Mouse (Mus musculus) limb, embryonic 13.5 days (tissue): ENCODE measurements around the gene Sox8. TPM values are rescaled to one million over a fixed set of nuclear protein-coding genes. Genes with fewer than 3 reads are reported as not detected.

Experiments used
- ATAC-seq: fragments of 200-750 bp; cut with Nextera tagmentation; 2 replicates; pipeline ENCODE4 v1.8.0; 2017; ENCODE audit warnings: low read depth, moderate number of reproducible peaks, moderate TSS enrichment; ENCODE audit not compliant: low FRiP score
- H3K27ac ChIP-seq: fragments of 300-500 bp; sonication (generic); 2 replicates; pipeline ENCODE4 v1.5.1; 2015; ENCODE audit warnings: inconsistent platforms, mild to moderate bottlenecking, moderate library complexity
- H3K27me3 ChIP-seq: fragments of 300-500 bp; sonication (generic); 2 replicates; pipeline ENCODE4 v1.6.1; 2015; ENCODE audit warnings: mild to moderate bottlenecking, inconsistent platforms
- H3K36me3 ChIP-seq: fragments of 300-500 bp; sonication (generic); 2 replicates; pipeline ENCODE4 v1.6.1; 2015; ENCODE audit warnings: inconsistent platforms, mild to moderate bottlenecking, moderate library complexity
- H3K4me1 ChIP-seq: fragments of 300-500 bp; sonication (generic); 2 replicates; pipeline ENCODE4 v1.6.1; 2015; ENCODE audit warnings: inconsistent platforms
- H3K4me2 ChIP-seq: fragments of 300-500 bp; sonication (generic); replicated peaks from 2 replicates; pipeline ENCODE4 v1.6.1; 2015; ENCODE audit warnings: inconsistent platforms, mild to moderate bottlenecking, moderate library complexity
- H3K4me3 ChIP-seq: fragments of 300-500 bp; sonication (generic); 2 replicates; pipeline ENCODE4 v1.5.1; 2015; ENCODE audit warnings: moderate library complexity, mild to moderate bottlenecking, inconsistent platforms
- H3K9ac ChIP-seq: fragments of 300-500 bp; sonication (generic); 2 replicates; pipeline ENCODE4 v1.6.1; 2015; ENCODE audit warnings: mild to moderate bottlenecking, inconsistent platforms
- H3K9me3 ChIP-seq: fragments of 300-500 bp; sonication (generic); 2 replicates; pipeline ENCODE4 v1.6.1; 2016; ENCODE audit warnings: inconsistent platforms
- WGBS: fragments of 180-500 bp; shearing (Covaris S2); methylation state at CpG from one replicate; pipeline ENCODE4 v1.1.7; 2015; 5-methylcytosine and 5-hydroxymethylcytosine counted together
- polyA plus RNA-seq: library from polyadenylated mRNA; unstranded; fragments of >200 nt; fragmentation: Nextera tagmentation; extraction: Ambion mirVana; gene quantifications from 2 replicates; pipeline ENCODE4 v1.2.1, GENCODE M21; 2015

The Sox8 gene
- polyA plus RNA-seq, 1 experiment from 2014 or later, result 16.5 TPM

DNA sequence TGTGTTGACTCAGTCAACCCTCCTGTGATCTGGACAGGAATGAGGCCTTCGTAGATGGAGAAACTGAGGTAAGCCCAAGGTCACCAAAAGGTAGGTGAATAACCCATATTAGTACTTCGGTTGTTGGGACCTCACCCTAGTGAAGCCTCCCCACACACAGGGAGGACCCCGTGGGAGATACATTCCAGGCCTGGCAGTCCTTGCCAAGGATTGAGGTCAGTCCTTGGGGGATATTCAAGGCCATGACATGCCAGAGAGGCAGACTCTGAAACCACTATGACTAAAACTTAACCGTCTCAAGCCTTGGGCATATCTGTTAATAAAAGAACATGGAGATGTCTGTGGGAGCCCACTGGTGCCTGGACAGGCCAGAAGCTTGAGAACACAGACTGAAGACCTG lies 28.7 kb downstream of the Sox8 start:
- Histone ChIP-seq H3K27me3 (no peaks in the 10 kb centered on the region), H3K4me3 (no peak overlapping the region), H3K4me1 (peaks cover 8% of the 10 kb centered on the region; the same call in 1 of the 2 replicates), H3K4me2 (no peak overlapping the region), H3K9me3 (no peaks in the 10 kb centered on the region), H3K9ac (no peak overlapping the region), H3K36me3 (no peaks in the 10 kb centered on the region), H3K27ac (no peak overlapping the region)
- ATAC-seq, result no peak
- 87% methylated on average over 4 of the region's 4 CpGs for WGBS

DNA sequence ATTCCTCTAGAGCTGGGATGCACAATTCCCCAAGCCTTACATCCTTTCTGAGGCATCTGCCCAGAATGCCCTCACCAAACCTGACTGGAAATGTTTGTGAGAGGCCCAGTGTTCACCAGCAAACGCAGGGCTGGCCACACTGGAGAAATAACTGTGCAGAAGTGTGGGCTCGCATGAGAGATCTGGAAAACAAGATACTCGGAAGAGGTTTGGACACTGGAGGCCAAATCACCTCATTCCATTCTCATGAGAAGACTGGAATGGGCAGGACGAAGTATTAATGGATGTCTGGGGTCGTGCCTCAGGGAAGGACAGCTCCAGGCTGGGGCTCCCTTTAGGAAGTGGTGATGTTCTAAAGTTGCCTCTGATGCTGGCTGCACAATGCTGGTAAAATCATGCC lies 29.8 kb downstream of the Sox8 start:
- Histone ChIP-seq H3K9me3 (no peaks in the 10 kb centered on the region), H3K27me3 (no peaks in the 10 kb centered on the region), H3K36me3 (no peaks in the 10 kb centered on the region), H3K4me1 (peaks cover 8% of the 10 kb centered on the region; the same call in 1 of the 2 replicates), H3K9ac (no peak overlapping the region), H3K4me2 (no peak overlapping the region), H3K4me3 (no peak overlapping the region), H3K27ac (no peak overlapping the region)
- 78% methylated on average over 5 of the region's 5 CpGs for WGBS
- ATAC-seq, result no peak

DNA sequence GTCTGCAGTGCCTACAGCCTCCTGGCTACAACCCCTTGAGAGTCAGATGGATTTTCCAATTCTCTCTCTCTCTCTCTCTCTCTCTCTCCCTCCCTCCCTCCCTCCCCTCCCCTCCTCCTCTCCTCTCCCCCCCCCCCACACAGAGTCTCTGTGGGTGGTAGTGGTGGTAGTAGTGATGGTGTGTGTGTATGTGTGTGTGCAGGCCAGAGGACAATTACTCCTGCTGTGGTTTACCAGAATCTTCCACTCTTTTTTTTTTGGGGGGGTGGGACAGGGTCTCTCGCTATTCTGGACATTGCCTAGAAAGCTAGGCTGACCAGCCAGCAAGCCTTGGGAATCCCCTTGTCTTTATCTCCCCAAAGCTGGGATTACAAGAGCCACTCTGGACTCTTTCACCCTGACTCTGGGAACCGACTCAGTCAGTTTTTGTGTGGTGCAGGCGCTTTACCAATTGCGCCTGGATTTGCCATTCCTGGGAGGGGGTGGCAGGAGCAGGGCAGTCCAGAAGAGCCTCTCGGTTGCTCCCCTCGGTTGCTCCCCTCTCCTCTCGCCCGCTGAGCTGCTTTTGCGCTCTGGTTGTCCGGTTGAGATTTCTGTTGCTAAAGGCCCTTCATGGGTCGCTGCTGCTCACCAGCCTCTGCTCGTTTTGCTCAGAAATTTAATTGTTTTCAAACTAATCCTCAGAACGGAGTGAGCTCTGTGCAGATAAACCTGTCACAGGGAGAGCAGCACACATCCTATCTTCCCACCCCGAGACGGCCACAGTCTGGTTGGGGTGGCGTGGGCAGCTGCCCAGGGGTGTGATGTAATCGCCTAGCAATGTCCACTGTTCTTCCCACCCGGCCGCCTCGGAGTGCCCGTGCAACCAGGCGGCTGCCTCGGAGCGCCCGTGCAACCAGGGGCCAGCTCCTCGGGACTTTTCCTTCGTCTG lies 31.3 kb downstream of the Sox8 start:
- H3K9me3 ChIP-seq, result no peaks in the 10 kb centered on the region
- H3K9ac ChIP-seq, result no peak overlapping the region
- peaks cover 8% of the 10 kb centered on the region; the same call in 1 of the 2 replicates for H3K4me1 ChIP-seq
- no peak overlapping the region for H3K27ac ChIP-seq
- no peaks in the 10 kb centered on the region for H3K36me3 ChIP-seq
- H3K4me2 ChIP-seq, result no peak overlapping the region; the same call in 1 of the 2 replicates
- ATAC-seq, result peak; percentile 32; the same call in 1 of the 2 replicates
- H3K4me3 ChIP-seq, result no peak overlapping the region
- WGBS, result 56% methylated on average over 27 of the region's 27 CpGs
- no peaks in the 10 kb centered on the region for H3K27me3 ChIP-seq

DNA sequence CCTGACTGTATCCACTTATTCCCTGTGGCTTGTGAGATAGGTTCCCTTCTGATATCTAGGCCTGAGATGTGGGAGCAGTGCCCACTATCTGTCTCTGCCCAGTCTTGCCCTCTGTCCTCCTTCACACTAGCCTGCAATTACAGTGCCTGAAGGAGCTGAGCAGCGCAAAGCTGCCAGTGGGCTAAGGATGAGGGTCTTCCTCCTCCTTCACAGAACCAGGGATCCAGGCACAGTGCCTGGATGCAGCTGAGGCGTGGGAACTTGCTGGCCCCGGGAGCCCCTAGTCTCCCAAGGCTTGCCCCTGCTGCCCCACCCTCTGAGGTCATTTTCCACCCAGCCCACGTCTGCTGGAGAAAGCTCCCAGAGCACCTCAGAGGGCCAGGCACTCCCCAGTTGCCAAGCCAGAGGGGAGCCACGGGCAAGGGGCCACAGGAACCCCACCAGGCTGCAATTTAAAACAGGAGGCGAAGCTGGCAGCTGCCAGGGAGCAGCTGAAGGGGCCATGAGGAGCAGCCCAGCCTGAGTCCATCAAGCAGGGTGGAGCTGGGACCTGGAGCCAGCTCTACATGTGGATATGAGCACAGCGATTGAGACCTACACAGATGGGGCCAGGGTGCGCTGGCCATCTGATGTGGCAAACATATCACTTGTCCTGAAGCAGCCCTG lies 40.0 kb downstream of the Sox8 start:
- H3K4me1 ChIP-seq, result no peaks in the 10 kb centered on the region
- no peak for ATAC-seq
- H3K4me2 ChIP-seq, result no peak overlapping the region
- H3K27me3 ChIP-seq, result no peaks in the 10 kb centered on the region; the same call in 1 of the 2 replicates
- no peak overlapping the region for H3K4me3 ChIP-seq
- H3K9ac ChIP-seq, result no peak overlapping the region
- H3K9me3 ChIP-seq, result no peaks in the 10 kb centered on the region
- no peak overlapping the region for H3K27ac ChIP-seq
- WGBS, result 61% methylated on average over 8 of the region's 8 CpGs
- no peaks in the 10 kb centered on the region for H3K36me3 ChIP-seq

DNA sequence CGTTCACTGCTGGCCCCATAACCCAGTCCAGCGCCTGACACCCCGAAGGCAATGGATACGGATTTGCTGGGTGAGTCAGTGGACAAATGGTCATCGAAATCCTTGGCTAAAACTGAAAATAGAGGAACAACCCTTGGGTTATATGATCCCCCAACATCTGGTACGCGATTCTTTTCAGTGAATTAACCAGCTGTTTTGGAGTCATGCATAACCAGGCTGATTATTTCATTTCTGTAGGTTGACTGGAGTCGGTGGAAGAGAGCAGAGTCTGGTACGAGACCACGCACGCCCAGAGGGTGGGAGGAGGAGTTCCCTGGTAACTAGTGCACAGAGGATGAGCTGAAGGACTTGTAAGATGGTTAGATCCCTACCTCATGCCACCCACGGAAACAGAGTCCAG lies 48.4 kb downstream of the Sox8 start:
- H3K9ac ChIP-seq, result no peak overlapping the region
- 0 out of 2 replicates have a peak overlapping the region, but pooled peaks have one; percentile 22 for H3K27ac ChIP-seq
- no peak overlapping the region for H3K4me2 ChIP-seq
- 64% methylated on average over 12 of the region's 12 CpGs for WGBS
- H3K4me1 ChIP-seq, result peaks cover 17% of the 10 kb centered on the region
- no peaks in the 10 kb centered on the region for H3K27me3 ChIP-seq
- H3K36me3 ChIP-seq, result no peaks in the 10 kb centered on the region
- H3K4me3 ChIP-seq, result no peak overlapping the region
- no peak for ATAC-seq
- H3K9me3 ChIP-seq, result no peaks in the 10 kb centered on the region

DNA sequence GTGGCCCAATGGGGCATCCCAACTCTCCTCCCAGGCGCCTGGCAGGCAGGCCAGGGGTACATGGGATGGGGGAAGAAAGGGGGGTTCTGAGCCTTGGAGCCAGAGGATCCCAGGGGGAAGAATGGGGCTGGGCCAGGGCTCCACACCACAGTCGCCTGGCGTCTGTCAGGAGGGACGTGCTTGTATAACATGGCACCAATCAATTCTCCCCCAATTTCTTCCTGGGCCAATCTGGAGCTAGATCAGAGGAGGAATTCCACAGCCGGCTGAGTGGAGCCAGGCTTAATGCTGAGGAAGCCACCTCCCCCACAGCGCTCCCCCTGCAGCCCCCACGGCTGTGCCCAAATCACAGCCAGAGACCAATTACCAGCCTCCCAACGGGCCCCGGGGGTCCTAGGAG lies 50.0 kb downstream of the Sox8 start:
- Histone ChIP-seq H3K9me3 (no peaks in the 10 kb centered on the region), H3K9ac (peak overlapping the region; percentile 36), H3K4me2 (no peak overlapping the region), H3K4me3 (no peak overlapping the region), H3K36me3 (no peaks in the 10 kb centered on the region), H3K4me1 (peaks cover 27% of the 10 kb centered on the region), H3K27me3 (no peaks in the 10 kb centered on the region), H3K27ac (no peak overlapping the region; the same call in 1 of the 2 replicates)
- ATAC-seq, result peak; percentile 39; the same call in 1 of the 2 replicates
- WGBS, result 16% methylated on average over 9 of the region's 9 CpGs

DNA sequence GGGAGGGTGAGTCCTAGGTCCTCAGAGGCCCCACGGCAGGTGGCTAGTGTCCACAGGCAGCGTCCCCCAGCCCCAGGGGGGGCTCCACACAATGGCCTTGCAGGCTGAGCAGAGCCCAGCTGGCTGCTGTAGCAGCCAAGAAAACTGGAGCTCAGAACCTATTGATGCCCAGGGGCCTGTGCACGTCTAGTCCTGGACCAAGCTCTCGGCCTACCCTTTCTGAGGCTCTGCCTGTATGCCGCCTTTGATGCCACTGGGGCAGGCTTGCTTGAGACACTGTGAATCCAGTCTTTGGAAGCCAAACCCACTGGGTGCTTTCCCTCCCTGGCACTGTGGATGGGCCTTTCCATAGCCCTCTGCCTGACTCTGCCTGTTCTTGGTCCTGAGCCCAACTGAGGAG lies 51.0 kb downstream of the Sox8 start:
- no peaks in the 10 kb centered on the region for H3K36me3 ChIP-seq
- no peaks in the 10 kb centered on the region for H3K27me3 ChIP-seq
- H3K9ac ChIP-seq, result no peak overlapping the region
- no peak for ATAC-seq
- H3K4me2 ChIP-seq, result no peak overlapping the region
- H3K4me1 ChIP-seq, result peaks cover 27% of the 10 kb centered on the region
- no peak overlapping the region for H3K4me3 ChIP-seq
- WGBS, result 93% methylated on average over 5 of the region's 5 CpGs
- H3K9me3 ChIP-seq, result no peaks in the 10 kb centered on the region
- no peak overlapping the region for H3K27ac ChIP-seq

DNA sequence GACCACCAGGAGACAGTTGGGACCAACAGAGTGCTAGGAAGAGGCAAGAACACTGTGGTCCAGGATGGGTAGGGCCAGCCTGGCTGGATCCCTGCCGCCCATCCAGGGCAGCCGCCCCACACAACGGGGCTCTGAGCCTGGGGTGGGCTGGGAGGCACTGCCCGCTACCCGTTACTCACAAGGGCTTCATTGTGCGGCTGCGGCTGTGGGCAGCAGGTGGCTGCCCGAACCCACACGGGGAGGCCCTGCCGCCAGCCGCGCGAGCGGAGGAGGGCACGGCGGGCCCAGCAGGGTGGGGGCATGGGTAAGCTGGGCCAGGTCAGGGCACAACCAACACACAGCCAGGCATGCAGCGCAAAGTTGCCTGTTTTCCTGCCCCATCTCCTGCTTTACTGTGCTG lies 52.3 kb downstream of the Sox8 start:
- Histone ChIP-seq H3K4me3 (no peak overlapping the region), H3K9ac (no peak overlapping the region), H3K4me1 (peaks cover 27% of the 10 kb centered on the region), H3K9me3 (peaks cover 6% of the 10 kb centered on the region; the same call in 1 of the 2 replicates), H3K4me2 (no peak overlapping the region), H3K27ac (no peak overlapping the region), H3K36me3 (no peaks in the 10 kb centered on the region), H3K27me3 (no peaks in the 10 kb centered on the region)
- 94% methylated on average over 17 of the region's 17 CpGs for WGBS
- ATAC-seq, result no peak

DNA sequence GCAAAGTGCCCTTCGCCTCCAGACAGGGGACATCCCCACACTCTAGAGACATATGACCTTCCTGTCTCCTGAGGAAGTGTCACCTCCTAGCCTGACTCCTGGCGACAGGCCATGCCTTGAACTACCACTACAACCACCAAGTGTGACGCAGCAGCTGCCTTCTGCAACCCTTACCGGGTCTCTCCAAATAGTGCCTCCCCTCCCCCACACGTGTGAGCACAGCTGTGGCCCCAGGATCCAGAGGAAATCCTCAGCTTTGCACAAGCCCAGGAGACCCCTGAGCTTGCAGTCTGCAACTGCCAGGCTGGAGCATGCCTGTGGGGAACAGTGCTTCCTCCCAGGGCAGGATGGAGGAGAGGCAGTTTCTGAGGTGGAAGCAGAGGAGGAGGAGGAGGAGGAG lies 54.2 kb downstream of the Sox8 start:
- Histone ChIP-seq H3K9me3 (peaks cover 6% of the 10 kb centered on the region; the same call in 1 of the 2 replicates), H3K27ac (no peak overlapping the region), H3K27me3 (no peaks in the 10 kb centered on the region), H3K4me1 (peaks cover 27% of the 10 kb centered on the region), H3K9ac (no peak overlapping the region), H3K4me2 (no peak overlapping the region), H3K36me3 (no peaks in the 10 kb centered on the region), H3K4me3 (no peak overlapping the region)
- ATAC-seq, result peak; percentile 58; the same call in 1 of the 2 replicates
- 25% methylated on average over 5 of the region's 5 CpGs for WGBS

Other genes with a start within 250 kb of the Sox8 start
- 0.08 and 0.09 TPM in 2 replicates for gene Tpsab1, start 225.1 kb downstream of the Sox8 start, polyA plus RNA-seq
- gene Tpsb2, start 204.4 kb downstream of the Sox8 start, polyA plus RNA-seq, result 1.1 and 2.1 TPM in 2 replicates
- gene Tpsg1, start 201.4 kb downstream of the Sox8 start, polyA plus RNA-seq, result 1.8 and 3.3 TPM in 2 replicates
- 5.2 and 7.5 TPM in 2 replicates for gene Cacna1h, start 136.9 kb downstream of the Sox8 start, polyA plus RNA-seq
- gene Tekt4, start 116.1 kb downstream of the Sox8 start, polyA plus RNA-seq, result not detected in 2 replicates
- gene Sstr5, start 73.4 kb downstream of the Sox8 start, polyA plus RNA-seq, result 0.24 and 0.29 TPM in 2 replicates
- gene Lmf1, start 8.4 kb upstream of the Sox8 start, polyA plus RNA-seq, result 31.2 and 33.2 TPM in 2 replicates
- gene Gng13, start 146.5 kb upstream of the Sox8 start, polyA plus RNA-seq, result 1.7 and 2.6 TPM in 2 replicates
- gene Chtf18, start 156.7 kb upstream of the Sox8 start, polyA plus RNA-seq, result 32.2 and 34.8 TPM in 2 replicates
- gene Rpusd1, start 157.0 kb upstream of the Sox8 start, polyA plus RNA-seq, result 25.8 and 27.0 TPM in 2 replicates
- gene Mslnl, start 165.4 kb upstream of the Sox8 start, polyA plus RNA-seq, result not detected in 2 replicates
- gene Msln, start 183.7 kb upstream of the Sox8 start, polyA plus RNA-seq, result not detected in 2 replicates
- 25.5 and 25.7 TPM in 2 replicates for gene Narfl, start 203.1 kb upstream of the Sox8 start, polyA plus RNA-seq
- gene Haghl, start 215.0 kb upstream of the Sox8 start, polyA plus RNA-seq, result 85.1 and 98.6 TPM in 2 replicates
- gene Ccdc78, start 215.9 kb upstream of the Sox8 start, polyA plus RNA-seq, result 0.27 and 0.31 TPM in 2 replicates
- gene Fam173a, start 222.2 kb upstream of the Sox8 start, polyA plus RNA-seq, result 65.5 and 73.1 TPM in 2 replicates
- 2.2 TPM in 1 of 2 replicates, not detected in the other for gene AC134908.4, start 225.0 kb upstream of the Sox8 start, polyA plus RNA-seq
- gene Metrn, start 226.4 kb upstream of the Sox8 start, polyA plus RNA-seq, result 50.7 and 52.5 TPM in 2 replicates
- 2.2 and 2.8 TPM in 2 replicates for gene Fbxl16, start 238.4 kb upstream of the Sox8 start, polyA plus RNA-seq